Mouse (Mus musculus) CD4-positive naive resting alpha-beta T cell, adult 57 days (primary cell): ENCODE measurements around the gene Spg11. TPM values are rescaled to one million over a fixed set of nuclear protein-coding genes. Genes with fewer than 3 reads are reported as not detected.

Experiments
- total RNA-seq: library from RNA; stranded (reverse); gene quantifications from one replicate; pipeline ENCODE4 v1.2.4, GENCODE M21; 2023

Gene Spg11
- 27.9 TPM for total RNA-seq

GRCm38 (mm10) chr2:122117961-122118958 is at the start of gene Spg11:
Gene Spg11, minus strand, starts transcription at chr2:122118386.

GRCm38 (mm10) chr2:122160680-122161079 is 42.5 kb upstream of the Spg11 start, which contains the start of gene Trim69:
Gene Trim69, plus strand, starts transcription at chr2:122160700.

GRCm38 (mm10) chr2:122147508-122148241 is 29.5 kb upstream of the Spg11 start, which contains the start of gene B2m:
Gene B2m, plus strand, starts transcription at chr2:122147686.

GRCm38 (mm10) chr2:122027862-122028755 is 90.1 kb downstream of the Spg11 start, which contains the start of gene Eif3j1:
Gene Eif3j1, plus strand, starts transcription at chr2:122028546.

Other genes with a start within 250 kb of the Spg11 start
- 45.8 TPM for gene Ctdspl2, start 162.4 kb downstream of the Spg11 start, total RNA-seq
- gene Mageb3, start 162.3 kb downstream of the Spg11 start, total RNA-seq = not detected
- 43.9 TPM for gene Eif3j1, start 89.8 kb downstream of the Spg11 start, total RNA-seq
- gene B2m, start 29.3 kb upstream of the Spg11 start, total RNA-seq = 2,437 TPM
- gene Trim69, start 42.3 kb upstream of the Spg11 start, total RNA-seq = 1.5 TPM
- gene Patl2, start 67.8 kb upstream of the Spg11 start, total RNA-seq = not detected
- gene Terb2, start 67.9 kb upstream of the Spg11 start, total RNA-seq = not detected
- 6.7 TPM for gene Sord, start 116.4 kb upstream of the Spg11 start, total RNA-seq
- gene Duox2, start 180.1 kb upstream of the Spg11 start, total RNA-seq = not detected
- gene Duoxa2, start 180.5 kb upstream of the Spg11 start, total RNA-seq = not detected
- not detected for gene Duoxa1, start 195.3 kb upstream of the Spg11 start, total RNA-seq
- gene Duox1, start 197.3 kb upstream of the Spg11 start, total RNA-seq = not detected